Mouse (Mus musculus): ENCODE measurements around the gene E2f7. TPM values are rescaled to one million over a fixed set of nuclear protein-coding genes. Genes with fewer than 3 reads are reported as not detected.

Gene E2f7
- total RNA-seq, 2 experiments from 2014 or later, result 5.1 to 6.6 TPM

DNA sequence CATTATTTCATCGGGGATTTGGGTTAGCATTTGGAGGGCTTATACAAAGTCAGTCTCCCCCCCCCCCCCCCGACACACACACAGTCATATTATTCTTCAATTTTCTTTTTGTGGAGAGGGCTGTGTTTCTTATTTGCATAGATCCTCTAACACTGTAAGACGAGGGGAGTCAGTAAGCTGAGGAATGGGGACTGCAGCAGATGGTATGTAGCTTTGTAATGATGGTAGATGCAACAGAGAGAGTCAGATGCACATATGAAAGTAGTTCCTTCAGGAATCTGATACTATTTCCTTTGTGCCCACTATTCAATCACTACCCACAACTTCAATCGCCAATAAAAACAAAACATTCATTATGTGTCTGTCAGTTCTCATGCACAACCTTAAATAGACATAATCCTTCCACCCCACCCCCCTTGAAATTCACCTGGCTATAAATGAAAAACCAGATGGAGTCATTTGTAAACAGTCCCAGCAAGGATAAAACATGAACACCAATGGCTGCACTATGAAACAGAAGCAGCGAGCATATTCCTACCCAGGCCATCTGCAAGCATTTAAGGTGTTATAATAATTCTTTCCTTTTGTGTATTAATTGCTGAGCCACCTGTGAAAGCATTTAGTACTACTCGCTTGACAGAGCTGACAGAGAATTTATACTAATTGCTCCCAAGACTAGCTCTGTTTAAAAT, 90.0 kb downstream of the E2f7 start:
- no peak for DNase-seq

More for the DNA sequence above, 90.0 kb downstream of the E2f7 start:
- intact Hi-C loops (cut with DNase I), result no loop called here

Other genes starting within 250 kb of the E2f7 start
- 100 to 1,000 TPM; 131 to 148 TPM for gene Csrp2, start 174.3 kb downstream of the E2f7 start, total RNA-seq (2021)

All from left cerebral cortex, postnatal 4 days (tissue).